21 mouse cellular contexts compared by ENCODE assay signal in genomic region chr4:87751515-87751864, GRCm38 (mm10).
DNase-seq lines count a peak whose midpoint lies in the region; ATAC-seq lines count a peak whose summit lies in the region.
"Had no signal": no experiment of that assay in that cellular context is flagged by ENCODE, and none has a peak within 500 bp of the region (broad histone marks: within the 10 kb centered on the region; RNA-seq: fewer than 3 reads in every experiment).

No protein-coding gene starts in this region.

- H3K9me3 ChIP-seq in liver, embryonic 12.5 days (replicated peaks): no peaks in the 10 kb centered on the region
- no peaks in the 10 kb centered on the region for H3K9me3 ChIP-seq in liver, embryonic 16.5 days (replicated peaks; ENCODE audit: control insufficient read depth, low read length)
- no peaks in the 10 kb centered on the region for H3K9me3 ChIP-seq in hindbrain, embryonic 16.5 days (ENCODE audit: control insufficient read depth, low read length)
- H3K9me3 ChIP-seq: embryonic facial prominence, embryonic 12.5 days; forebrain, embryonic 13.5 days; heart, embryonic 10.5 days; hindbrain, embryonic 13.5 days had no signal

- peak; percentile 76 for ATAC-seq in liver, embryonic 12.5 days
- ATAC-seq in liver, embryonic 16.5 days (ENCODE audit: low read depth): peak; percentile 66
- no peak for ATAC-seq in hindbrain, embryonic 16.5 days
- ATAC-seq: CD4-positive, CD25-positive, alpha-beta regulatory T cell, adult 4 months; forebrain, embryonic 13.5 days; forebrain, postnatal 0 days had no signal

- 43% methylated on average over 2 of the region's 2 CpGs for WGBS in liver, embryonic 12.5 days (ENCODE audit: insufficient replicate concordance)
- WGBS in liver, embryonic 16.5 days (ENCODE audit: insufficient replicate concordance): 27% methylated on average over 2 of the region's 2 CpGs
- WGBS in hindbrain, embryonic 16.5 days: 92% methylated on average over 2 of the region's 2 CpGs

- peaks cover 6% of the 10 kb centered on the region; the same call in 1 of the 2 replicates for H3K27me3 ChIP-seq in liver, embryonic 12.5 days (replicated peaks)
- no peaks in the 10 kb centered on the region for H3K27me3 ChIP-seq in liver, embryonic 16.5 days (ENCODE audit: control insufficient read depth, insufficient read depth, low read depth, low read length)
- no peaks in the 10 kb centered on the region for H3K27me3 ChIP-seq in hindbrain, embryonic 16.5 days (replicated peaks; ENCODE audit: control insufficient read depth, insufficient read depth, low read length)
- H3K27me3 ChIP-seq: embryonic facial prominence, embryonic 12.5 days; forebrain, embryonic 13.5 days; hindbrain, embryonic 13.5 days had no signal

- H3K27ac ChIP-seq in liver, embryonic 12.5 days: no peak overlapping the region
- peak overlapping the region; percentile 6; the same call in 1 of the 2 replicates for H3K27ac ChIP-seq in liver, embryonic 16.5 days (ENCODE audit: low read length)
- H3K27ac ChIP-seq in hindbrain, embryonic 16.5 days (ENCODE audit: low read depth, low read length): no peak overlapping the region
- H3K27ac ChIP-seq: embryonic facial prominence, embryonic 12.5 days; forebrain, embryonic 13.5 days; heart, embryonic 10.5 days; hindbrain, embryonic 13.5 days had no signal

- H3K4me1 ChIP-seq in liver, embryonic 12.5 days: peaks cover 26% of the 10 kb centered on the region
- peaks cover 11% of the 10 kb centered on the region for H3K4me1 ChIP-seq in liver, embryonic 16.5 days (ENCODE audit: control insufficient read depth, low read depth, low read length)
- H3K4me1 ChIP-seq in hindbrain, embryonic 16.5 days (ENCODE audit: control insufficient read depth, insufficient read depth, low read depth, low read length): no peaks in the 10 kb centered on the region; the same call in 1 of the 2 replicates
- H3K4me1 ChIP-seq: embryonic facial prominence, embryonic 12.5 days; hindbrain, embryonic 13.5 days had no signal

- no peak overlapping the region for H3K4me3 ChIP-seq in liver, embryonic 12.5 days
- no peak overlapping the region for H3K4me3 ChIP-seq in liver, embryonic 16.5 days (ENCODE audit: low read depth, low read length)
- no peak overlapping the region for H3K4me3 ChIP-seq in hindbrain, embryonic 16.5 days (ENCODE audit: low read length)
- H3K4me3 ChIP-seq: embryonic facial prominence, embryonic 12.5 days; forebrain, embryonic 13.5 days; heart, embryonic 10.5 days; hindbrain, embryonic 13.5 days had no signal

- intact Hi-C loops in heart, postnatal 36 days (cut with DNase I): no loop called here

- H3K9ac ChIP-seq in liver, embryonic 12.5 days: no peak overlapping the region
- no peak overlapping the region for H3K9ac ChIP-seq in liver, embryonic 16.5 days (ENCODE audit: low read depth, low read length)
- H3K9ac ChIP-seq in hindbrain, embryonic 16.5 days (ENCODE audit: low read depth, low read length): no peak overlapping the region
- H3K9ac ChIP-seq: embryonic facial prominence, embryonic 12.5 days; forebrain, embryonic 13.5 days; forebrain, postnatal 0 days; hindbrain, embryonic 13.5 days had no signal

- H3K36me3 ChIP-seq in liver, embryonic 12.5 days: no peaks in the 10 kb centered on the region
- no peaks in the 10 kb centered on the region for H3K36me3 ChIP-seq in liver, embryonic 16.5 days (ENCODE audit: control insufficient read depth, insufficient read depth)
- no peaks in the 10 kb centered on the region for H3K36me3 ChIP-seq in hindbrain, embryonic 16.5 days (ENCODE audit: control insufficient read depth, insufficient read depth, low read length)
- H3K36me3 ChIP-seq: embryonic facial prominence, embryonic 12.5 days; G1E; heart, embryonic 10.5 days; hindbrain, embryonic 13.5 days had no signal

- DNase-seq in heart, adult 11 months: peak; percentile 27
- no peak for DNase-seq in heart, postnatal 36 days
- DNase-seq in cerebellum, adult 8-10 months: no peak
- no peak for DNase-seq in heart, adult 9 months (ENCODE audit: low spot score in 2 of 2)
- DNase-seq: adrenal gland, postnatal 10 days; B cell, adult 2 months; cerebellum, adult 18-20 months; cerebellum, postnatal 10 days; embryo, embryonic 11 days; forebrain, postnatal 0 days; gastrocnemius, postnatal 25 days; heart, postnatal 10 days had no signal

- H3K4me2 ChIP-seq in liver, embryonic 12.5 days: peak overlapping the region; percentile 37
- H3K4me2 ChIP-seq in liver, embryonic 16.5 days (ENCODE audit: low read depth, low read length): peak overlapping the region; percentile 23
- no peak overlapping the region for H3K4me2 ChIP-seq in hindbrain, embryonic 16.5 days (ENCODE audit: low read length)
- H3K4me2 ChIP-seq: embryonic facial prominence, embryonic 12.5 days; forebrain, embryonic 13.5 days; hindbrain, embryonic 13.5 days had no signal
